Mouse (Mus musculus) central nervous system, embryonic 11.5 days (tissue): ENCODE measurements around the gene Gm9970. TPM values are rescaled to one million over a fixed set of nuclear protein-coding genes. Genes with fewer than 3 reads are reported as not detected.

Experiments used
- polyA plus RNA-seq: library from polyadenylated mRNA; depleted of rRNA; stranded (reverse); fragments of >200 nt; gene quantifications from 2 replicates; pipeline ENCODE4 v1.2.3, GENCODE M21; 2012; rRNA removed

The Gm9970 gene
- 0.18 TPM in 1 of 2 replicates, not detected in the other for polyA plus RNA-seq

GRCm38 (mm10) chr5:31240637-31241521, at the start of gene Gm9970, which contains the start of gene Nrbp1:
Gene Gm9970, minus strand, starts transcription at chr5:31241232.
Gene Nrbp1, plus strand, starts transcription at chr5:31240864.

DNA sequence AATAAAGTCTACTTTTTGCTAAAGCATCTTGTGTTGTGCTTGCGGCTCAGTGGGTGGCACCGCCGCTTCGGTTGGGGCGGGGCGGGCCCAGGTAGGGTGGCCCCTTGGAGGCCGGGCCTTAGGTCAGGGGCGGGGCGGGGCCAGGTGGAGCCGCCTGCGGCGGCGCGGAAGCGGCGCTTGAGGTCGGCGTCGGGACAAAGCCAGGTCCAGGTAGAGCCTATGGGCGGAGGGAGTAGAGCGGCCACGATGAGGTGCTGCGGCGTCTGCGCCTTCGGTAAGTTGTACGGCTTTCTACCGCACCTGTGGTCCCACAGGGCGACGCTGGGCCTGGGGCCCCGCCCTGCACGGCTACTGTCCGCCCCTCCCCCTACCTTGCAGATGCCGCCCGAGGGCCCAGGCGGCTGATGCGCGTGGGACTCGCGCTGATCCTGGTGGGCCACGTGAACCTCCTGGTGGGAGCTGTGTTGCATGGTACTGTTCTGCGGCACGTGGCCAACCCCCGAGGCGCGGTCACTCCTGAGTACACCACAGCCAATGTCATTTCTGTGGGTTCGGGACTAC, 10.6 kb upstream of the Gm9970 start, which contains the start of gene Krtcap3:
Krtcap3 (plus strand) TSS at position 151 of the 561 bp plus-strand sequence.

GRCm38 (mm10) chr5:31220448-31221303, 20.4 kb downstream of the Gm9970 start, which contains the start of gene Ppm1g:
Gene Ppm1g, minus strand, starts transcription at chr5:31220687.

DNA sequence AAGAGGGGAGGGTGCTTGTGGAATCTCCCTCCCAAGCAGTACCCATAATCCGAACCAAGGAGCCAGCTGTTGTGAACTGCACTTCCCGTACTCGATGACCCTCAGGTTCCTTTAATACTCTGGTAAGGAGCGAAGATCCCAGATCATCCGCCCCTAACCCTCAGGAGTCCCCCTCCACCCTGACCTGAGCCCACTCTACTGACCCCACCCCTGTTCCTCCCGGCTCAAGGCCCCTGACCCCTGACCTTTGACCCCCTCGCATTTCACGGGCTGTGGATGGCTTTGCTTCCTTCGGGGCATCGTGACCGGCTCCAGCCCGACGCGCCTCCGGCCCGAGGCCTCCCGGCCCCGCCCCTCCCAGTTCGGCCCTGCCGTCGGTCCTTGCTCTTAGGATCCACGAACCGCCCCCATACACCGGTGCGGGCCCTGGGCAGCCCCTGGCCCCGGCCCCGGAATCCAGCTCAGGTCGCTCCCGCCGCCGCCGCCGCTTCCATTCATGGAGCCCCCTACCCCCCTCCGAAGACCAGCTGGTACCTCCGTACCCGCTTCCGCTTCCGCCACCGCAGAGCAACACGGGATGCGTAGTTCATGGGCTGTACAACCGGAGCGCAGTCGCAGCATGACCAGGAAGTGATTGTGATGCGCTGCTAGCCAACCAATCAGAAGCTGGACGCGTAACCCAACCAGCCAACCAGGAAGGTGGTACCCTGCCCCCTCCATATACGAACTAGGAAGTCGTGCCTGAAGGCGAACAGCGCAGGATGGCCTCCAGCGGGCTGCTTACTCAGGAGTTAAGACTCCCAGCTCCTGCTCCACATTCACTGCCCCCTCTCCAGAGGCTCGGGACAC, 39.1 kb downstream of the Gm9970 start, which contains the start of gene Zfp513:
Zfp513 (minus strand) TSS at position 562 of the 849 bp plus-strand sequence.

DNA sequence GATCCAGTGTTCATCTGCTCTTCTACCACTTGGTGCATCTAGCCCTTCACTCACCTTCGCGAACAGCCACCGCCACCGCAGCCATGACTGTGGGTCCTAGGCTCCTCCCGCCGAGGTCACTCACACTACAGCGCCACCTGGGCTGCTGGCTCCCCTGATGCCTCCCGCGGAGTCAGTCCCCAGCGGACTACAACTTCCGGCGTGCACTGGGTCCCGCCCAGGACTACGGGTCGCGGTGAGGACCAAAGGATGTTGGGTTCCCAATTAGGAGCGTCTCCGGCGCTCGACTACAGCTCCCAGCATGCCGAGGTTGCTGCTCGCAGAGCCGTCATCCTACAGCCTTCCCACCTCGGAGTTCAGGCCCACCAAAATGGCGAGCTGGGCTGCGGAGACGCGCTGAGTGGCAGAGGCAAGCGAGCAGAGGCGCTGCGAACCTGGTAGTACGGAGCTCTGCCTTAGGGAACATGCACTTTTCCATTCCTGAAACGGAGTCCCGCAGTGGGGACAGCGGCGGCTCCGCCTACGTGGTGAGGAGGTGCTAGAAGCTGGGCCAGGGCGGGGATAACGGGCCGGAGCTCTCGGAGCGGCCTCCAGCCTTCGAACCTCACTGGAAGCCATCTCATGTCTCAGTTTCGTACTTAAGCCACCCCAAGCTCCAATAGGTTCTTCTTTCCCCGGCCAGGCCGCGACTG, 47.9 kb downstream of the Gm9970 start, which contains the start of the genes Snx17 and Eif2b4:
Snx17 (plus strand) TSS at position 289 of the 692 bp plus-strand sequence.
Eif2b4 (minus strand) TSS at position 492 of the 692 bp plus-strand sequence.

Other genes with a start within 250 kb of the Gm9970 start
- 88.7 and 89.8 TPM in 2 replicates for gene Atraid, start 192.9 kb downstream of the Gm9970 start, polyA plus RNA-seq
- 10.2 and 16.3 TPM in 2 replicates for gene Slc5a6, start 192.3 kb downstream of the Gm9970 start, polyA plus RNA-seq
- gene Cad, start 186.5 kb downstream of the Gm9970 start, polyA plus RNA-seq, result 41.0 and 59.8 TPM in 2 replicates
- not detected in 2 replicates for gene Dnajc5g, start 134.9 kb downstream of the Gm9970 start, polyA plus RNA-seq
- gene Slc30a3, start 133.0 kb downstream of the Gm9970 start, polyA plus RNA-seq, result 8.6 and 9.1 TPM in 2 replicates
- 0.29 and 1.1 TPM in 2 replicates for gene Trim54, start 124.5 kb downstream of the Gm9970 start, polyA plus RNA-seq
- not detected in 2 replicates for gene Ucn, start 102.4 kb downstream of the Gm9970 start, polyA plus RNA-seq
- gene Mpv17, start 87.0 kb downstream of the Gm9970 start, polyA plus RNA-seq, result 43.5 and 63.4 TPM in 2 replicates
- gene Gm29609, start 61.3 kb downstream of the Gm9970 start, polyA plus RNA-seq, result 4.0 and 4.7 TPM in 2 replicates
- gene Gtf3c2, start 61.1 kb downstream of the Gm9970 start, polyA plus RNA-seq, result 128 and 129 TPM in 2 replicates
- gene Snx17, start 48.0 kb downstream of the Gm9970 start, polyA plus RNA-seq, result 94.2 and 95.9 TPM in 2 replicates
- 54.2 and 97.9 TPM in 2 replicates for gene Eif2b4, start 47.8 kb downstream of the Gm9970 start, polyA plus RNA-seq
- gene Zfp513, start 38.9 kb downstream of the Gm9970 start, polyA plus RNA-seq, result 51.5 and 95.5 TPM in 2 replicates
- 178 and 232 TPM in 2 replicates for gene Ppm1g, start 20.5 kb downstream of the Gm9970 start, polyA plus RNA-seq
- 85.6 and 128 TPM in 2 replicates for gene Nrbp1, start 368 bp downstream of the Gm9970 start, polyA plus RNA-seq
- gene Krtcap3, start 10.5 kb upstream of the Gm9970 start, polyA plus RNA-seq, result 9.1 and 12.3 TPM in 2 replicates
- gene Ift172, start 49.9 kb upstream of the Gm9970 start, polyA plus RNA-seq, result 44.3 and 45.6 TPM in 2 replicates
- gene Fndc4, start 54.8 kb upstream of the Gm9970 start, polyA plus RNA-seq, result 57.8 and 94.3 TPM in 2 replicates
- 0.63 and 1.5 TPM in 2 replicates for gene Gckr, start 56.2 kb upstream of the Gm9970 start, polyA plus RNA-seq
- gene Zfp512, start 211.2 kb upstream of the Gm9970 start, polyA plus RNA-seq, result 59.8 and 71.9 TPM in 2 replicates
- 0.24 and 0.31 TPM in 2 replicates for gene 4930548H24Rik, start 244.5 kb upstream of the Gm9970 start, polyA plus RNA-seq